14 mouse cellular contexts compared by ENCODE assay signal in the genomic region with DNA sequence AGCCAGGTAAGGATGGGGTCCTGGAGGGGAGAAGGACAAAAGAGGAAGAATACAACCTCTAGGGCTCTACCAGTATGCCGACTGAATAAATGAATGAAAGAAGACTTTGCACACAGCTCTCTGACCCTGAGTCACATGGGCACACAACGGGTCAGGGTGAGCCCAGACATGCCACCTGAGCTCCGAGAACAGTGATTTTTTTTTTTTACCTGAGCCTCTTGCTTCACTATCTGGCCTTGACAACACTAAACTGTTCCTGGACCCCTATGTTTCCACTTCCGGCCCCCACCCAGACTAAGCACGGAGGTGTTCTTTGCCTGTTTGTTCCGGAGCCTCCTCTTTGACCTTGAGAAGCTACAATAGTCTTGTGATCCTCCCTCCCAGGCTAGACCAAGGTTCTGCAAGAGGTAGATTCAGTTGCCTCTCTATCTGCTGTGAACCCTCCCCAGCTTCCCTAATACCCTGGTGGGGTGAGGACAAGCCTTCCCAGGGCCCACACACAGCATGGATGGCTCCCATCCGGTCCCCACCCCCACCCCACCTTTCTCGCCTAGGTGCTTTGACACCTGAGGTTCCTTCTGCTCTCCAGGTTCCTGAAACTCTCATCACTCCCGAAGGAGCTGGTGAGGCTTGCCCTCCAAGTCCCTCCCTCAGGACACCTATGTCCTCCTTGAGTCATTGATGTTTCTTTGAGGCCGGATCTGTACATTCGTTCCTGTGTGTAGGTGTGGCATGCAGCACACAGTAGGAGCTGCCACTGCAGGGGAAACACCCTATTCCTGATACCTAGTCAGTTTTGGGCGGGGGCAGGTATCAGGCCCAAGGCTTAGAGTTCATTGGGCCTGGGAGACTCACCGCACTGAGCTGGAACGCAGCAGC. TPM values are rescaled to one million over a fixed set of nuclear protein-coding genes. Genes with fewer than 3 reads are reported as not detected.
A peak's percentile ranks its signal among the peaks of the same experiment; 100 is the strongest.
DNase-seq lines count a peak whose midpoint lies in the region; ATAC-seq and TF ChIP-seq lines count a peak whose summit lies in the region.
"Had no signal": no experiment of that assay in that cellular context is flagged by ENCODE, and none has a peak within 500 bp of the region (broad histone marks: within the 10 kb centered on the region; RNA-seq: fewer than 3 reads in every experiment).

No protein-coding gene starts in this region.

- H3K4me1 ChIP-seq in ES-E14 (ENCODE audit: control insufficient read depth in 2 of 2, insufficient read depth in 2 of 2, low read length in 2 of 2, poor library complexity in 1 of 2): peaks cover 5 to 51% of the 10 kb centered on the region in 2 experiments; a peak in 3 of 4 replicates
- peaks cover 34% of the 10 kb centered on the region for H3K4me1 ChIP-seq in forebrain, embryonic 13.5 days
- peaks cover 34% of the 10 kb centered on the region for H3K4me1 ChIP-seq in hindbrain, embryonic 15.5 days (replicated peaks)
- H3K4me1 ChIP-seq in midbrain, embryonic 16.5 days (ENCODE audit: control insufficient read depth, insufficient read depth, low read length): peaks cover 10% of the 10 kb centered on the region

- H3K4me3 ChIP-seq in ES-E14 (ENCODE audit: insufficient read depth in 1 of 2, low read depth in 1 of 2, low read length in 2 of 2, poor library complexity in 1 of 2, severe bottlenecking in 1 of 2): no peak overlapping the region
- no peak overlapping the region for H3K4me3 ChIP-seq in forebrain, embryonic 13.5 days
- H3K4me3 ChIP-seq in hindbrain, embryonic 15.5 days: no peak overlapping the region
- H3K4me3 ChIP-seq in midbrain, embryonic 16.5 days (ENCODE audit: low read depth, low read length): no peak overlapping the region

- in situ Hi-C loops in ES-E14 (cut with MboI; ENCODE audit: low sequenced_read_pairs in 2 of 2, unreplicated experiment in 2 of 2): no loop called here

- DNase-seq in ES-E14 (ENCODE audit: low read depth, low spot score): peak; percentile 66
- DNase-seq in left cerebral cortex, adult 9 months (ENCODE audit: low spot score in 2 of 2): no peak
- DNase-seq in kidney, adult 9 months: no peak
- no peak for DNase-seq in frontal cortex, adult 2 months (ENCODE audit: extremely low spot score in 1 of 2, low spot score in 1 of 2)
- DNase-seq in left cerebral cortex, adult 11 months (ENCODE audit: low spot score): no peak
- DNase-seq: cerebellum, adult 18-20 months; heart, adult 11 months; heart, postnatal 10 days; kidney, adult 11 months; right cerebral cortex, postnatal 25 days; thymus, adult 18-20 months had no signal

- 59% methylated on average over 14 of the region's 14 CpGs for WGBS in forebrain, embryonic 13.5 days
- 65% methylated on average over 14 of the region's 14 CpGs for WGBS in hindbrain, embryonic 15.5 days
- 64% methylated on average over 14 of the region's 14 CpGs for WGBS in midbrain, embryonic 16.5 days

- ATAC-seq in forebrain, embryonic 13.5 days: peak; percentile 10; the same call in 1 of the 2 replicates
- ATAC-seq in hindbrain, embryonic 15.5 days (ENCODE audit: low FRiP score, low read depth): no peak
- no peak for ATAC-seq in midbrain, embryonic 16.5 days

- H3K4me2 ChIP-seq in forebrain, embryonic 13.5 days: peak overlapping the region; percentile 41
- no peak overlapping the region for H3K4me2 ChIP-seq in hindbrain, embryonic 15.5 days
- no peak overlapping the region for H3K4me2 ChIP-seq in midbrain, embryonic 16.5 days (ENCODE audit: low read length)

- H3K9ac ChIP-seq in ES-E14 (ENCODE audit: insufficient read depth, low read depth, low read length, poor library complexity, severe bottlenecking): 0 out of 2 replicates have a peak overlapping the region, but pooled peaks have one; percentile 29
- peak overlapping the region; percentile 27; the same call in 1 of the 2 replicates for H3K9ac ChIP-seq in forebrain, embryonic 13.5 days
- H3K9ac ChIP-seq in hindbrain, embryonic 15.5 days: no peak overlapping the region
- no peak overlapping the region for H3K9ac ChIP-seq in midbrain, embryonic 16.5 days (ENCODE audit: low read depth, low read length)

- peak overlapping the region; percentile 99 for H3K27ac ChIP-seq in ES-E14 (ENCODE audit: insufficient read depth, low read depth, low read length, poor library complexity, severe bottlenecking)
- H3K27ac ChIP-seq in forebrain, embryonic 13.5 days: peak overlapping the region; percentile 80
- peak overlapping the region; percentile 59 for H3K27ac ChIP-seq in hindbrain, embryonic 15.5 days (replicated peaks)
- peak overlapping the region; percentile 75 for H3K27ac ChIP-seq in midbrain, embryonic 16.5 days (ENCODE audit: low read length)

- H3K27me3 ChIP-seq in forebrain, embryonic 13.5 days: 0 out of 2 replicates have a peak, but pooled peaks cover 7% of the 10 kb centered on the region
- no peaks in the 10 kb centered on the region for H3K27me3 ChIP-seq in hindbrain, embryonic 15.5 days
- H3K27me3 ChIP-seq in midbrain, embryonic 16.5 days (ENCODE audit: control insufficient read depth, insufficient read depth, low read depth, low read length): no peaks in the 10 kb centered on the region

- no peaks in the 10 kb centered on the region for H3K36me3 ChIP-seq in ES-E14 (ENCODE audit: control insufficient read depth, insufficient read depth, low read length, poor library complexity, severe bottlenecking)
- no peaks in the 10 kb centered on the region for H3K36me3 ChIP-seq in forebrain, embryonic 13.5 days (ENCODE audit: poor library complexity, severe bottlenecking)
- H3K36me3 ChIP-seq in hindbrain, embryonic 15.5 days: no peaks in the 10 kb centered on the region
- no peaks in the 10 kb centered on the region for H3K36me3 ChIP-seq in midbrain, embryonic 16.5 days (ENCODE audit: control insufficient read depth, insufficient read depth, low read length)

- no peaks in the 10 kb centered on the region for H3K9me3 ChIP-seq in ES-E14 (ENCODE audit: control insufficient read depth, insufficient read depth, low read depth, low read length)
- H3K9me3 ChIP-seq in forebrain, embryonic 13.5 days (replicated peaks): no peaks in the 10 kb centered on the region
- H3K9me3 ChIP-seq in hindbrain, embryonic 15.5 days: no peaks in the 10 kb centered on the region
- H3K9me3 ChIP-seq in midbrain, embryonic 16.5 days (replicated peaks; ENCODE audit: control insufficient read depth, low read length, poor library complexity, severe bottlenecking): no peaks in the 10 kb centered on the region

TF ChIP-seq in ES-E14, 5 proteins besides CTCF, POLR2A, EP300 and RAD21:
- no peak for TF ChIP-seq ZC3H11A (IDR thresholded peaks at IDR 0.05; ENCODE audit: borderline replicate concordance, low read depth, low read length)
- TF ChIP-seq ZNF384 (IDR thresholded peaks at IDR 0.05; ENCODE audit: low read depth, low read length): peak; percentile 90
- TF ChIP-seq MAFK (IDR thresholded peaks at IDR 0.05; ENCODE audit: insufficient read depth, low read depth, low read length): no peak
- 0 out of 2 replicates have a peak, but pooled peaks have one; percentile 41 for TF ChIP-seq CHD2 (IDR thresholded peaks at IDR 0.05; ENCODE audit: low read depth, low read length)
- TF ChIP-seq HCFC1 (IDR thresholded peaks at IDR 0.05; ENCODE audit: borderline replicate concordance, insufficient read depth, low read length): no peak

RNA-seq across cellular contexts. Expression of a gene that starts 58.7 kb away (rescaled TPM):
- 1.1 and 2.8 TPM in 2 replicates for total RNA-seq in ES-E14 (2012; rRNA removed)
- polyA plus RNA-seq in forebrain, embryonic 13.5 days (2015; fragmentation: Nextera tagmentation; extraction: Ambion mirVana): 0.05 and 0.09 TPM in 2 replicates
- 0.14 and 0.18 TPM in 2 replicates for polyA plus RNA-seq in hindbrain, embryonic 15.5 days (2015; fragmentation: Nextera tagmentation; extraction: Ambion mirVana)
- 0.11 and 0.21 TPM in 2 replicates for polyA plus RNA-seq in midbrain, embryonic 16.5 days (2015; fragmentation: Nextera tagmentation; extraction: Ambion mirVana)
- 1.9 and 2.2 TPM in 2 replicates for polyA plus RNA-seq in frontal cortex, adult 2 months (2012; rRNA removed)

Comparison
In these comparisons a context has a peak if more than half of its experiments do, and no peak if none do; other contexts are left out.
1. H3K9ac ChIP-seq: peak in ES-E14 (single experiment) and forebrain, embryonic 13.5 days (single experiment); none in hindbrain, embryonic 15.5 days (single experiment) and midbrain, embryonic 16.5 days (single experiment).
2. Peak in every context shown above with its lines, with median percentiles within 50 percentile points of each other: H3K27ac ChIP-seq.